Mouse (Mus musculus): ENCODE measurements around the gene Cdkal1.

DNA sequence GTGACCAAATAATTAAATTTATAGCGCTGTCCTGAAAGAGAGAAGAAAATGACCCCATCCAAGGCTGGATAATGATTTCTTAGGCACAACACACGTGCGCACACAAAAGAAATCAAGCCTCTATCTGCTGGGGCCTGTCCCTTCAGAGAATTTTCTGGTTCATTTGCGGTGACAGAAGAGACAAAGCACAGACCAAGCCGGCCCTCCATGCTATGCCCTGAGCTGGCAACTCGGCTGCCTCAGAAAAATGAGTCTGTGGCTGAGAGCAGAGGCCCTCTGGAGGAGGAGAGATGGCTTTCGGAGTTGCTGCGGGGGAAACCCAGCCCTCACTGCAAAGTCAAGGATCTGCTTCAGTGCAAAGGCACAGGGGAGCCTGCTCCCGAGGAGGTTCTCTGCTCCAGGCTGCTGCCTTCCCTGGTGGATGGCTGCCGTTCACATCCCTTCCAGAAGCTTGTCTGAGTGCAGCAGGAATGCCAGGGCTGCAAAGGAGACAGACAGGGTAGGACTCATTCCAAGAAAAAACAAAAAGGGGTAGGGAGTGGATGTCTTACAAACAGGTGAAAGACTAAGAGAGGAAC is 633.1 kb downstream of the Cdkal1 start:
- TF ChIP-seq CTCF (IDR thresholded peaks at IDR 0.05; ENCODE audit: control insufficient read depth, insufficient read depth, low read length) (no peak), POLR2A (IDR thresholded peaks at IDR 0.05; ENCODE audit: borderline replicate concordance, control insufficient read depth, low read depth, low read length) (no peak)
